Comparison of ENCODE assay signal across 7 mouse cellular contexts in the genomic region with DNA sequence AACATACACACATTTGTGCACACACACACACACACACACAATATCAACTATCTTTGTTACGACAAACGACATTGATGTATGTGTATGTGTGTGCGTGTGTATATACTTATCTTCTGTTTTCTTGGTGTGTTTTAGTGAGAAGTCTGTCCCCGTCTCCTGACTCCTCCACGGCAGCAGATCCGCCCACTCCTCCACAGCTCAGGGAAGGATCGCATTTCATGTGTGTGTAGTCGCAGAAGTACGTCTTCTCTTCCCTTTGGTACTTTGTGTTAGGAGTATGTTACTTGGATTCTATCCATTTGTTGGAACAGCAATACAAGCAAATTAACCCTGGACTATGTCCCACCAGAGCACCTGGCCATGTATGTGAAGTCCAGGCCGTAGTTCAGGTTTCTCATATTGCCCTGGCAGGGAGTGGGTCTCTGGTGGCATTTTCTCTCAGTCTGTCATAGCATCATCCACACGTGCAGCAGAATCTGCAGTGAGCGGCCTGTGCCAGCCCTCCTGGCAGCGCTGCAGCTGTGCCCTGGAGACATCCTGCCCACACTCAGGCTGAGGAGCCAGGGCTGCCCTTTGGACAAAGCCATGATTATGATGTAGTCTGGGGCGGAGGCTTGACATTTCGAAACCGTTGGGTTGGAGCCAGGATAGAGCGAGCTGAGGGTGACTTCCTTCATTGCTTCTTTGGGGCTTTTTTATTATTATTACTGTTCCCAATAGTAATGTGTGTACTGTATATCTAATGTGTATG. TPM values are rescaled to one million over a fixed set of nuclear protein-coding genes. Genes with fewer than 3 reads are reported as not detected.
DNase-seq lines count a peak whose midpoint lies in the region; ATAC-seq and TF ChIP-seq lines count a peak whose summit lies in the region.

No protein-coding gene starts in this region.

- TF ChIP-seq CTCF in kidney, postnatal 0 days (IDR thresholded peaks at IDR 0.05; ENCODE audit: low read depth), result no peak

- H3K27ac ChIP-seq in kidney, postnatal 0 days, result 0 out of 2 replicates have a peak overlapping the region, but pooled peaks have one; percentile 25

- no peak overlapping the region for H3K9ac ChIP-seq in kidney, postnatal 0 days (ENCODE audit: low read depth, low read length)

- H3K9me3 ChIP-seq in kidney, postnatal 0 days (replicated peaks; ENCODE audit: low read length), result no peaks in the 10 kb centered on the region

- peak; percentile 57 for ATAC-seq in kidney, postnatal 0 days (replicated peaks; ENCODE audit: low FRiP score, low read depth)
- ATAC-seq in megakaryocyte-erythroid progenitor cell, adult 5-6 weeks (replicated peaks; ENCODE audit: low FRiP score, low TSS enrichment, poor library complexity, severe bottlenecking), result no peak

- DNase-seq in MN1 (ENCODE audit: low spot score), result peak; percentile 22
- DNase-seq in adrenal gland, postnatal 10 days, result peak; percentile 87
- peak; percentile 36 to 51 for DNase-seq in frontal cortex, postnatal 36 days (ENCODE audit: low spot score in 2 of 2)
- DNase-seq in kidney, postnatal 0 days (ENCODE audit: low spot score), result peak; percentile 38
- peak; percentile 64 to 79 for DNase-seq in lung, adult 18-20 months
- DNase-seq in skeletal muscle tissue, adult 2 months (ENCODE audit: low read depth, low spot score), result peak; percentile 56

- peaks cover 38% of the 10 kb centered on the region for H3K36me3 ChIP-seq in kidney, postnatal 0 days (ENCODE audit: insufficient read depth, low read length)

- H3K4me1 ChIP-seq in kidney, postnatal 0 days (replicated peaks; ENCODE audit: insufficient read depth, low read length), result 0 out of 2 replicates have a peak, but pooled peaks cover 3% of the 10 kb centered on the region

- 58% methylated on average over 17 of the region's 17 CpGs for WGBS in kidney, postnatal 0 days

- no peaks in the 10 kb centered on the region for H3K27me3 ChIP-seq in kidney, postnatal 0 days (ENCODE audit: insufficient read depth, low read length)

- no peak overlapping the region for H3K4me2 ChIP-seq in kidney, postnatal 0 days (ENCODE audit: low read length)

- no peak overlapping the region for H3K4me3 ChIP-seq in kidney, postnatal 0 days (replicated peaks; ENCODE audit: low read depth, low read length)

RNA-seq across cellular contexts. Expression of a gene that starts 28.9 kb away (rescaled TPM):
- 10 to 100 TPM; 45.9 to 52.0 TPM for total RNA-seq in adrenal gland, postnatal 10 days (2021)
- polyA plus RNA-seq in kidney, postnatal 0 days (2015; fragmentation: Nextera tagmentation; extraction: Ambion mirVana), result 13.0 and 13.9 TPM in 2 replicates
- 41.5 and 55.5 TPM in 2 replicates for total RNA-seq in megakaryocyte-erythroid progenitor cell, adult 5-6 weeks (2014; fragmentation: Nextera tagmentation)
- 70.7 and 71.0 TPM in 2 replicates for total RNA-seq in megakaryocyte-erythroid progenitor cell, adult 5-6 weeks (2017)

Comparison
In these comparisons a context has a peak if more than half of its experiments do, and no peak if none do; other contexts are left out.
1. DNase-seq: peak in every context shown above with its lines; median percentile 87 in adrenal gland, postnatal 10 days; 72 in lung, adult 18-20 months; 56 in skeletal muscle tissue, adult 2 months; 44 in frontal cortex, postnatal 36 days; 38 in kidney, postnatal 0 days; 22 in MN1.